Mouse (Mus musculus): ENCODE measurements at regions not wholly inside any gene's neighbourhood (a gene's known extent, or its start where the extent isn't known, plus 50 kb on each side); places are given as distances from the start of the nearest gene placed in this dataset.

DNA sequence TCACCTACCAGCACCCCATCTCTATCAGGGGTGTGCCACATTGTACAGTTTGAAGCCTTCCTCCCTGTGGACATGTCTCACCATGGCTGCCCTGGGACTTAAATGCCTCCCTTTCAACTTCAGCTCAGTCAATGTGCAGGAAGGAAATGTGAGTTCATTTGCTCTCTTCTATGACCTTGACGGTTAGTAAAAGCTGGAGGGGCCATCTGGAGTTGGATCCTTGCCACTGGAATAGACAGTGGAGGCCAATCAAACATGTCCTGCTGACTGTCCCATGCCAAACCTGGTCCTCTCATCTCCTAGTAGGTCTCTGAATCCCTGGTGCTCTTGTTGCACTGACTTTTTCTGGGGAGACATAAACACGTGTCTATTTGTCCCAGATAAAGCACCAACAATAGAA is 220.2 kb downstream of the Abcc12 start:
- no peak for DNase-seq (ENCODE audit: extremely low read depth, low read depth, low spot score)

DNA sequence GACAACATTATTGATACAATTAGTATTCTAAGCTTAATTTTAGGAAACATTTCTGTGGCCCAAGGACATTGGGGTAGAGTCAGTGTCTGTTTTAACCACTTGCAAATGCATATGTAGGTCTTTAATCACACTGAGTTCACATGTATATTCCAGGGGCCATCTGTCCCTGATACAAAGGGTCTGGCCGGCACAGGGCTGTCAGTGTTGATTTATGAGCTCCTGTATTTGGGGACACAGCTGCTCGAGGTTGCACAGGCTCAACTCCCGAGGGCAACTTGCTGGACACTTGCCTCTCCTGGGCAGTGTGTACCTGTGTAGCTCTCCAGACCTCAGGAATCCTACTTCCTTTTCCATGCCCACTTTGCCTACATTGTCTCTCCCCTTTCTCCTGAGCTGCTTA is 221.0 kb downstream of the Abcc12 start:
- no peak for DNase-seq (ENCODE audit: extremely low read depth, low read depth, low spot score)

DNA sequence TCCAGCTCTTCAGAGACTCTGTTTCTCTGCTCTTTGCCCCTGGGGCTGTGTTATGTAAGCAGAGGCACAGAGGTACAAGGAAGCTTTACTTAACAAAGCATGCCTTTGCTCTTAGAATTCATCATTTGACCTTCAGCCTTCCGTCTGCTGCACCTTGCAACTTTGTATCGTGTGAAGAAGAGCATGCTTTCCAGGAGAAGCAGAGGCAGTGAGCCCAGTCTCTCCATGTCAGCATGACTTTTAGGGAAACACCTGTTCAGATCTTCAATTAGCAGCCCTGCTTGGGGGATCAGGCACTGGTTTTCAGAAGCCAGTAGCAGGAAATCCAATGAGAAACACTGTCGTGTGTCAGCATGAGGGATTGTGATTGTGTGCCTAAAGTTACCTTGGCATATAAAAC is 226.7 kb downstream of the Abcc12 start:
- DNase-seq (ENCODE audit: extremely low read depth, low read depth, low spot score), result no peak

DNA sequence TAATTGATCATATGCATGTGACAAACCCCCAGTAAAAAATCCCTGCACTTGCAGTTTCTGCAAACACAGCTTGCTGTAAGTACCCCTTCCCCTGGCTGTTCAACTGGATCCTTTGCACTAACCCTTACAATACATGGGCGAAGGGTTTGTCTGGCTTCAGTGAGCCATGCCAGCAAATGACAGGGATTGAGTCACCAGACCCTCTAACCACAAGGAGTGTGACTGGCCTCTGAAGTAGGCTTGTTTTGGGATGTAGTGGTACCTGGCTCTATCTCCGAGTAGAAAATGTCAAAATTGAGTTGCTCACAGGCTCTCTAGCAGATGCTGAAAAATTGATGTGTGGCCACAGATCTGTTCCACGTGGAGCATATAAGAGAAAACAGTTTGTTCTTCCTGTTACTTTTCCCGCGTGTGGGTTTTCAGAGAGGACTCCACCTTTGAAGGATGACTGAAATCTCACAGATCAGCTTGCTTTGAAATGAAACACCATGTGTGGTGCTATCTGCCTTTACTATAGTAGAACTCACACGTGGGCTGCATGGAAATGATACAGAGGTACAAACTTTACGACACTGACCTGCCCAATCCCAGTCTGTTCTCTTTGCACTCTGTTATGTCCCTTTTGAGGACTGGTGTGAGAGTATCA is 228.8 kb downstream of the Abcc12 start:
- DNase-seq (ENCODE audit: extremely low read depth, low read depth, low spot score), result no peak

DNA sequence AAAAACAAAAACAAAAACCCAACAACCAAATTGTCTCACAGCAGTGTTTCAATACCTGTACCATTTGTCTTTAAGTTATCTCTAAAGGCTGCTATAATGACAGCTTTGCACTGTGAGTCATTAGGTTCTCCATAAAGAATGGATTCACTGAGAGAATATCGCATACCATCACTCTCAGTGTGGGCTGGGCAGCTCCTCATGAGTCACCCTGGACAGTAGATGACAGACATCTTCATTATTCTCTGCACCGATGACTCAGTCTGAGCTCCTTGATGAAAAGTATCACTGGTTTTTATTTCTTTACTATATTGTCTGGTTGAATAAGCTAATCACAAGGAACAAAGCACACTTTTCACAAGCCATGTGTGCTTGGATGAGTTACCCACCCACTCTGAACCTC is 230.4 kb downstream of the Abcc12 start:
- DNase-seq (ENCODE audit: extremely low read depth, low read depth, low spot score), result no peak

DNA sequence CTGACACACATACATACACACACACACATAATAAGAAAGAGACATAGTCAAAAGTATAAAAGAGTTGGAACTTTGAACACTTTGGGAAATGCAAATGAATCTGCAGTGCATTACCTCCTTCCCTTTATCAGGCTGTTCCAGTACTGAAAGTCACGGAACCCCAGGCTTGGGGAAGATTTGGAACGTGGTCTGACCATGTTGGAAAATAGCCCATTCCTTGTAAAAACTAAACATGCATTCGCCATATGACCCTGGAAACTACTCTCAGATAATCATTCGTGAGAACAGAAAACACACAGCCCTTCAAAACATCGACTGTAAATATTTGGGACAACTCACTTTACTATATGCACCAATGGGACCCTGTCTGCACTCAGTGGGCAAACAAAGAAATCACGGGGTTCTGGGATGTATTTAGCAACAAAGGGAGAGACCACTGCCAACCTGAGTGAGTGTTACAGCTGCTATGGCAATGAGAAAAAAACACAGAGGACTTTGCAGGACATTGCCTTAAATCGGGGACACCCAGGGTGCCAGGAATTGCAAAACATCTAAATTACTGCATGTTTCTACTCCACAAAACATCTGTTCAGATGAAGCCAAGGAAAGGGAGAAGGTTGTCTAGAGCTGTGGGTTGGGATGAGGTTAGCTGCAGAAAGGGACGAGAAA is 238.3 kb downstream of the Abcc12 start:
- DNase-seq (ENCODE audit: extremely low read depth, low read depth, low spot score), result no peak

DNA sequence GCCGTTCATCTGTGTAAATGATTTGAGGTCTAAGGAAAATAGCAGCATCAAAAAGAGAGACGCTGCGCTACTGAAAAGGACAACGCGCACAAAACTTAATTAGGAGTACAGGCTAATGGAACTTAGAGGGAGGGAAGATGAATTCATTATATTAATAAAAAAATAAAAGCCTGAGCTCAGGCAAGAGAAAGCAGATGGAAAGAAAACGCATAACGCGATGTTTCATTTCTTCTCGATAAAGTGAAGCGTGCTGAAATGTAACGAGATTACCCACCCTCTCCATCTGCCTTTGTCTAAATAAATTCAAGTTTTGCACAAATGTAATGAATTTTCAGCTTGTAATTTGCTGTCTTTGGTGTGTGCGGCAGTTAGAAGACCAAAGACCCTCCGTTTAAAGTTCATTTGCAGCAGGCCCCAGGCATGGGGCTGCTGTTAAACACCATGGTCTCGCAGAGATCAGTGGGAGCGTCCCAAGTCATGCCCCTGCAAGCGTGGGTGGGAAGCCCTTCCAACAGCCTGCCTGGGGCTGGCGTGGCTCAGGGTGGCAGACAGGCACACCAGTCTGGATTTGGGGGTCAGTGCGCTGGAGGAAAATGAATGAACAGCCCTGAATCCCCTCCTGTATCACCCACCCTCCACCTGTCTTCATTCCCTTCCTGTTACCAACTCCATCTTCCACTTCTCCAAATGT is 241.8 kb downstream of the Abcc12 start:
- DNase-seq (ENCODE audit: extremely low read depth, low read depth, low spot score), result no peak

DNA sequence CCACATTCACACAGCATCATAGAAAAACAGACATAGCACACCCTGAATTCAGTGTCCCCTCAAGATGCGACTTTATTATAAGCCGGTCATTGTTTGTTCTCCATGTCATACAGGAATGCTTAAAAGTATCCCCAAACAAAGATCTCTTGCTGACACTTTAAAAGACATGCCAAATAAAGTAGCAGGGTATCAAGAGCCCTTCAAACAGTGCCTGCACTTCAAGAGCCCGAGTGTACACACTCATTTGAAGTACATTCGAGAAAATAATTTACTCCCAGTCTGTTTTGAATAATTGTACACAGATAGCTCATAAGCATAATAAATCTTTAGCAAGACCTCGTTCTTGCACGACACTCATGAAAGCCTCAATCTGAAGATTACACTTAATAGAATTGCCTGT is 249.1 kb downstream of the Abcc12 start:
- no peak for DNase-seq (ENCODE audit: extremely low read depth, low read depth, low spot score)

DNA sequence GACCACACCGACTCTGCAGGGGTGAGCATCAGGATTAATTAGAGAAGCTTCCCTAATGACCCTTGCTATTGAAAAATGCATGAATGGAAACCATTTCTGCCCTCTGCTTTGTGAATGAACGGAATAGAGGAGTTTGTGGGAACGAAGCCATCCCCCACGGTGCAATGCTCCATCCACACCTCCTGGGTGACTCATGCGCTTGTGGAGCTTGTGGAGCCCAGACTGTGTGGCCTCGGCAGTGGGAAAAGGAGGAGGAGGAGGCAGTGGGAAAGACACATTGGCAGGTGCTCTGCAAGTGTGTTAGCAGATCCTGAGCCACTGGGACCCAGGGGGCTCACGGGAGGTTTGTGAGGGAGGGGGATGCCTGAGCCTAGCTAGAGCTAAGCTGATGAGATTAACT is 251.9 kb downstream of the Abcc12 start:
- DNase-seq (ENCODE audit: extremely low read depth, low read depth, low spot score), result no peak

DNA sequence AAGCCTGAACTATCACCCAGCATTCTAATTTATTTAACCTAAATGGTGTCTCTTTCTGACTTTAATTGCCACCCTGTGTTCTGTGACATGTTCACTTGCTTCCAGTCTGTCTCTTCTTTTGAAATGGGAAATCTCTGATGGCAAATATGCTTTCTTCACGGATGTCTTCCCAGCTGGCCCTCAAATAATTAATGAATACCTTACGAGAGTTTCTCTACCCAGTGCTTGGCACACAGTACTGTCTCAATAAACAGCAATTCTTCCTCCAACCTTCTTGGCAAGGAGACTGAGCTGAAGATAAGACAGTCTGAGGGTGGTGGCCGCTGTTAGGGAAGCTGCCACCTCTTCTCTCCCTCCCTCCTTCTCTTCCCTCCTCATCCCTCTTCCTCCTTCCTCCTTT is 252.5 kb downstream of the Abcc12 start:
- no peak for DNase-seq (ENCODE audit: extremely low read depth, low read depth, low spot score)

DNA sequence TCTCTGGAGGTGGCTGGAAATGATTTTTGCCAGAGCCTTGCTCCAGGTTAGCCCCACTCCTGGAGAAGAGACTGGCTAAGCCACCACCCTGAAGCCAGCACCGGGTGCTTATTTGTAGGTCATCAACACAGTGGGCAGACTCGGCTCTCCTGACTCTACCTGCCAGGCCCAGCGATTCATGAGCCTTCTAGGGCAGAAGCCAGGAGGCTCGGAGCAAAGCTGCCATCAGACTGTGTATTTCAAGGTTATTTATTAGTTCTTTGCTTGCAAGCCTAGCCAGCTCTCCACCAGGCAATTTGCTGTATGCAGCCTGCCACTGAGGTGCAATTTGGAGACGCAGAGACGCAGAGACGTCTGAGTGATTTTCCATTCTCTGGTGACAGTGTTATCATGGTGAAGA is 255.4 kb downstream of the Abcc12 start:
- DNase-seq (ENCODE audit: extremely low read depth, low read depth, low spot score), result no peak

DNA sequence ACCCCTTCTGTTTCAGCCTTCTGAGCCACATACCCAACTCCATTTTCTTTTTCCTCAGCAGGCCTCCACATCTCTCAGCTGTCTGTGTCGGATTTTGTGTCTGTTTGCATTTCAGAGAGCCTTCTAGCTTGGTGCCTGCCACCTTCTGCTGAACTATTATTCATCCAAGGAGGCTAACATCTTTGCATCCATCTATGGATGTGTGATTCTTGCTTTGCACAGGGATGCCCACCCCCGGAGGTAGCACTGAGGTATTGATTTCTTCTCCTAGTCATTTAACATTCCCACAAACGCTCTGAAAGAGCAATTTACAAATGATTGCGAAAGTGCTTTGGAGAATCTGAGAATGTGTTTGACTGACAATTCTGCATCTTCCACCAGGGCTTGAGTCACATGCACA is 255.9 kb downstream of the Abcc12 start:
- DNase-seq (ENCODE audit: extremely low read depth, low read depth, low spot score), result no peak

DNA sequence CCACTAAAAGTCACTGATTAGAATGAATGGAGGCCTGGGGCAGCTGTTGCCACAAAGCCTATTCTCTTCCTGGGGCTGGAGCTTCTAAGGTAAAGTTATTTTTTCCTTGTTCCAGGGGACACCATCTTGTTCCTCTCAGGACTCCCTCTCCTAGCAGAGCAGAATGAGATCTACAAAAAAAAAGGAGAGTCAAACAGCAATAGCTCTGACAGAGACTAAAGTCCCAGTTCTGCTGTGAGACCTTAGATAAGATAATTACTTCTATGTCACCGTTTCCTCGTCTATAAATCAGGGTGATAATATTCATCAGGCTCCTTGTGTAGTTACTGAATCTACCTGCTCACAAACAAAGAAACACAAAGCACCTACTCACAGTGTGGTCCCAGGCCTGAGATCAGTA is 256.7 kb downstream of the Abcc12 start:
- DNase-seq (ENCODE audit: extremely low read depth, low read depth, low spot score), result no peak

DNA sequence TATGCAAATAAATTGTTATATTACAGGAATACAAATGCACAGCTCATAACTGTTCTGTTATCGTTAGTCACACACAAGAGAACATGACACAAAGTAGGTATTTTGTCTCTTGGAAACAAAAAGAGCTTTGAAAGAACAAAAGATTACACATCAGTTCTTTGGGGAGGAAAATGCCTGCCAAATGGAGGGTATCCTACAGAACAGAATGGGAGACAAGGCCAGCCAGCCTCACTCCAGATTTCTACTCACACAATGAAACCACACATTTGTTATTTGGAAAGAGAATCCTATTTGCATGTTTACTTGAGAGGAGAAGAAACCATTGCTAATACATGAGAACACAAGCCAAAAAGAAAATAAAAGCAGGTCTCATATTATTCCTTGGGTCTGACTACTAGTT is 258.0 kb downstream of the Abcc12 start:
- DNase-seq (ENCODE audit: extremely low read depth, low read depth, low spot score), result no peak

DNA sequence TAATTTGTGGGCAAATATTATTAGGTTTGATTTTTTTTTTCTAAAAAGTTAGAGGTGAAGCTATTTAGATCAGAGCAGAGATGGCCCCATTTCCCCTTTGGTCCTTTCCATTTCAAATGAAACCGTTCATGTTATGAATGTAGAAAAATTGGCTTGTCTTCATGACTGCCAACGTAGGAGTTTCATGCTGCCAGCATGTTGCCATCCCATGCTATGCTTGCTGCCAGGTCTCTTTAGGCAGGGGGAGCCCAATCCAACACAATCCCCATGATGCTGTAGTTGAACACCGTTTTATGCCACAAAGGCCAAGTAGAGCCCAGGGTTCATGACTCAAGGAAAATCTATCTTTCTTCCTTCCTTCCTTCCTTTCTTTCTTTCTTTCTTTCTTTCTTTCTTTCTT is 259.5 kb downstream of the Abcc12 start:
- DNase-seq (ENCODE audit: extremely low read depth, low read depth, low spot score), result no peak

DNA sequence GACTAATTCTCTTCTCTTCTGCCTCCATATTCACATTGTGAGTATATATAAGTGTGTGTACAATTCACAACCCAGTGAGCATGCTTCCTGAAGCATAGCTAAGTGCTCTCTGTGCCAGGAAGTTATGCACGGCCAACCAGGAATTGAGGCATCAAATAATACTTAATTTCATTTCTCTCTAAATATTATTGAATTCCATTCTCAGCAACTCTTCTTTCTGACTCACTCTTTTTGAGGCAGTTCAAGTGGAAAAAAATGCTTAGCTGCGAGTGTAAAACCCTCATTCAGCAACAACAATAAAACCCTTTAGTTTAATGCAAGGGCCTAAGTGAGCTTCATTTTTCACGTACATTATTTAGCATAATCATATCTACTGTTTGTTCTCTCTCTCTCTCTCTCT is 262.0 kb downstream of the Abcc12 start:
- no peak for DNase-seq (ENCODE audit: extremely low read depth, low read depth, low spot score)

DNA sequence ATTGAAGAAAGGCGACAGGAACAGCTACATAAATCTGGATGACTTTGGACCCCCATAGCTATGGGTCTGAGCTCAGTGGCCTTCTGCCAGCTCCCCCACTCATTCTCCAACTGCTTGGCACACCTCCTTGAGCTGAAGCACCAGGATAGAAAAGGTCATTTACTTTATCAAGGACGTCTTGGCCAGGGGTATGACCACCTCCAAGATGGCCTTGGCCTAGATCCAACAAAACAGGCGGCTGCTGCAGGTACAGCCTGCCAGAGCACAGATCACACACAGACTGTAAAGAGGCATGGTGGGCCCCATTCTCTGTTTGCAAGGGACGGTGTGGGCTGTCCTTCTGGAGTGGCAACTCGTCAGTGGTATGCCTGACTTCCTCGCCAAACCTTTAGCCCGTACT is 264.2 kb downstream of the Abcc12 start:
- DNase-seq (ENCODE audit: extremely low read depth, low read depth, low spot score), result no peak

DNA sequence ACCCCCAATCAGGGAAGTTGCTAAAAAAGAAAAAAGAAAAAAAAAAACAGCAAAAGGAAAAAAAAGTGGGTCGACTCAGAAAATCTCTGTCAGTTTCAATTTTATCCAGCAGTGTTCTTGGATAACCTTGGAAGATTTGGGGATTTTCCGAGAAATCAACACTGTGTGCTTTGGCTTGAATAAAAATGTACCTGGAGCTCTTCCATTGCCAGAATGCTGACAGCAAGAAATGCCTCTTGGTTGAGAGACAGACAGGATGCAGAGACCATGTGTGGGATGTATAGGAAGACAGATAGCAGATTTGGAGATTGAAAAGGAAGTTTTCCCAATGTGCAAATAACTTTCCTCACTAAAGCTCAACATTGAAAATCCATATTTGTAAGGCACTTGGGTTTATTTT is 271.0 kb downstream of the Abcc12 start:
- DNase-seq (ENCODE audit: extremely low read depth, low read depth, low spot score), result no peak

DNA sequence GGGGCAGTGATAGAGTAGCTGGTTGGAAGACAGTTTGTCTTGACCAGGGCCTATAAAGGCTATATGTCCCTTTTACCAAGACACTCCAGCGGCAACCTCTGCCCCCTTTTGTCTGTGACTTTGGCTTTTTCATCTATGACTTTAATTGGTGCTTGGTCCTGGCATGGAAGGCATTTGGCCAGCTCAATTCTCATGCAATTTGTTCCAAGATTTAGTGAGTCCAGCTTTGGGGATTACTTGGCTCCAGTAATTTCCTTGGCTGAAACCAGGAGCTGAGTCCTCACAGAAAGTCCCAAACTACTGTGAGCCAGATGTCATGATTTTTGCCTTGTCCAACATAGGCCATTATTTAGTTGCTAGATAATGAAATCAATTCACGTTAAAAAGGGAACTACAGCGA is 273.1 kb downstream of the Abcc12 start:
- no peak for DNase-seq (ENCODE audit: extremely low read depth, low read depth, low spot score)

DNA sequence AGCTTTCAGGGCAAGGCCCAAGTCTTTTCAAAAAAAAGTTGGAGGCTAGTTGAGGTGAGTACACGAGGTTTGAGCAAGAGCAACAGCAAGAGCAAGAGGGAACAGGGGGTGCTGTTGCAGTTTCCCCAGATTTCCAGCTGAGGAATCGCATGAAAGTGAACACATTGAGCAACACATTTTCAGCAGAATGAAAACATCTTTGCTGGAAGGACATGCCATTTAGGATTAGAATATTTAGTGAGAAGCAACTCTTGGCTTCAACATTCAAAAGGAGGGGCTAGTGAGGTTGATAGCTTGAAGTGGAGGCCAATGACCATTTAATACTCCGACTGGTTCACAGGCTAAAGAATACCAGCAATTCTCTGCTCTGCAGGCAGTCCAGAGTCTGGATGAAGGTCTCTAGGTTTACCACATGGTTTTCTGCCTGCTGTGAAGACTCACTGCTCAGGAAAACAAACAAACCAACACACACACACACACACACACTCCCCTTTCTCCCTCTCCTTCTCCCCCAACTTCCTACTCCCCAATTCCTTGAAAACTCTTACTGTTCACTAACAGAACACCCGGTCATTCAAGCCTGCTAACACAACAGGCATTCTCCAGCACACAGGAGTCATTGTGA is 278.5 kb downstream of the Abcc12 start:
- no peak for DNase-seq (ENCODE audit: extremely low read depth, low read depth, low spot score)

DNA sequence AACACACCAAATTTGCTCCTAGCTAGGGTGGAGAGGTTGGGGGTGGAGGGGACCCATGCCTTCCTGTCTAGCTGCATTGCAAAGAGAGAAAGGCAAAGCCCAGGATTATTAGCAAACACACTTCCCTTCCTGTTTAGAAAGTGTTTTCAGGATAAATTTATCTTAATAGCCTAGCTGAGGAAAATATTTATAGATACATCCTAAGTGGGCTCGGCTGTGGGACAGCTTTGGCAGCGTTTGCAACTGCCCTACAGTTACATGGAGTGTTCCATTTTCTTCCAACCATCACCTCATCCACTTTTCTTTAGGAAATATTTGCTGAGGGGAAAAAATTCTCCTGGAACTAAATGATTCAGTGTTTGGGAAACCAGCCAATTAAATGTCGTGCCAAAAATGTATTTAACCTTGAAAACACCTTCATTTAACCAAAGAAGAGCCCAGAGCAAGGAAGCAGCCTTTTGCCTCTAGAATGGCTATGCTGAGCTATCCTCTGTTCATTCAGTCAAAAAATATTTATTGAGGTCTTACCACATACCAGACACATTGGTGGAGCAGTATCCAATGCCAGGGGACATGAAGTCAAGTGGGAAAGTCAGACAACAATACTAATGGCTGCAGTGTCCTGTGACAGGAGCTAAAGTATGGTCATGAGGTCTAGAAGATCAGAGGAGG is 291.6 kb downstream of the Abcc12 start:
- no peak for DNase-seq (ENCODE audit: extremely low read depth, low read depth, low spot score)

DNA sequence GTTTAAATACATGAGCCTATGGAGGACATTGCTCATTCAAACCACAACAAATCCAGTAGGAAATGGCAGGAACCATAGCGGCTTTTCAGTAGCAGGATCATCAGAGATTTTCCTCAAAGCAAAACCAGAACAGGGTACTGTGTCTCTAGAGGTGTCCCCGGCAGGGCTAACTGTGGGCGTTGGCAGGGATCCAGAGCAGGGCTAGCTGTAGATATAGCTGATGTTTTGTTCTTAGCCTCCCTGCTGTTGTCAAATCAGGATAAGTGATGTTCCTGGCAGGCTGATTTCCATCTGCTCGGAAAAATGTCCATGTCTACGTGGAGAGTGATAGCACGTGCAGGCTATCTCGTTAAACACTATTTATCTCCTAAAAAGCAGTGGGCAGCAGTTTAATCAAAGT is 297.6 kb downstream of the Abcc12 start:
- DNase-seq (ENCODE audit: extremely low read depth, low read depth, low spot score), result no peak

All from fat pad, adult 2 months (tissue).